15 mouse cellular contexts compared by ENCODE assay signal in the genomic region with DNA sequence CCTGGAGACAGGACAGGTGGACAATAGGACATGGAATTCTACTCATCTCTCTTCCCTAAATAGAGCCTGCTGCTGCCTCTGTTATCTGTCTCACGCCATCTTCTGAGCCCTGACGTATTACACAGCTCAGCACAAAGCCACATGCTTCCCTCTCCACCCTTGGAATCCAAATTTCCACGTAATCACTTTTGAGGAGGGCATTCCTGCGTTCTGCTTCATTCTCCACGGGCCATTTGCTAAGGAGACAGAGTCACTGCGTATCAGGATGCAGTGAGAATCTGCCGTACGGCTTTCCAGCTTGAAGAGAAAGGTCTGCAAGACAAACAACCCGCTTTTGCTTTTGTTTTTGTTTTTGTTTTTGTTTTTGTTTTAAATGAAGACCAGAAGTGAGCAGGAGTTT. TPM values are rescaled to one million over a fixed set of nuclear protein-coding genes. Genes with fewer than 3 reads are reported as not detected.
A peak's percentile ranks its signal among the peaks of the same experiment; 100 is the strongest.
DNase-seq lines count a peak whose midpoint lies in the region; ATAC-seq and TF ChIP-seq lines count a peak whose summit lies in the region.
"Had no signal": no experiment of that assay in that cellular context is flagged by ENCODE, and none has a peak within 500 bp of the region (broad histone marks: within the 10 kb centered on the region; RNA-seq: fewer than 3 reads in every experiment).

No protein-coding gene starts in this region.

- no peak for ATAC-seq in neural tube, embryonic 12.5 days (ENCODE audit: low FRiP score, low read depth)
- ATAC-seq in hindbrain, embryonic 14.5 days (ENCODE audit: low FRiP score) = no peak
- 0 out of 2 replicates have a peak, but pooled peaks have one; percentile 48 for ATAC-seq in kidney, postnatal 0 days (replicated peaks; ENCODE audit: low FRiP score, low read depth)

- DNase-seq in neural tube, embryonic 10.5 days (ENCODE audit: extremely low spot score, low spot score) = no peak
- DNase-seq in hindbrain, embryonic 14.5 days (ENCODE audit: low spot score) = no peak
- peak; percentile 33 for DNase-seq in kidney, postnatal 0 days (ENCODE audit: low spot score)
- no peak for DNase-seq in testis, postnatal 14 days (ENCODE audit: low spot score)
- no peak for DNase-seq in frontal cortex, postnatal 36 days (ENCODE audit: low spot score in 2 of 2)
- DNase-seq in heart, postnatal 4 days = no peak
- DNase-seq: cerebellum, postnatal 14 days; left cerebral cortex, postnatal 4 days; lung, embryonic 14.5 days; right cerebral cortex, postnatal 14 days had no signal

- H3K4me2 ChIP-seq in neural tube, embryonic 12.5 days (replicated peaks) = 0 out of 2 replicates have a peak overlapping the region, but pooled peaks have one; percentile 16
- no peak overlapping the region for H3K4me2 ChIP-seq in hindbrain, embryonic 14.5 days (replicated peaks)
- peak overlapping the region; percentile 2; the same call in 1 of the 2 replicates for H3K4me2 ChIP-seq in kidney, postnatal 0 days (ENCODE audit: low read length)
- H3K4me2 ChIP-seq: embryonic facial prominence, embryonic 15.5 days; heart, embryonic 15.5 days; liver, embryonic 11.5 days; lung, embryonic 14.5 days had no signal

- no peak overlapping the region for H3K4me3 ChIP-seq in neural tube, embryonic 12.5 days
- H3K4me3 ChIP-seq in hindbrain, embryonic 14.5 days (replicated peaks; ENCODE audit: low read length) = no peak overlapping the region
- no peak overlapping the region for H3K4me3 ChIP-seq in kidney, postnatal 0 days (replicated peaks; ENCODE audit: low read depth, low read length)
- H3K4me3 ChIP-seq: embryonic facial prominence, embryonic 15.5 days; heart, embryonic 15.5 days; megakaryocyte, embryonic 14.5 days had no signal

- WGBS in neural tube, embryonic 12.5 days = 23% methylated on average over 9 of the region's 9 CpGs
- 34% methylated on average over 9 of the region's 9 CpGs for WGBS in hindbrain, embryonic 14.5 days
- WGBS in kidney, postnatal 0 days = 33% methylated on average over 9 of the region's 9 CpGs

- no peaks in the 10 kb centered on the region for H3K36me3 ChIP-seq in neural tube, embryonic 12.5 days
- no peaks in the 10 kb centered on the region for H3K36me3 ChIP-seq in hindbrain, embryonic 14.5 days (replicated peaks; ENCODE audit: control insufficient read depth, insufficient read depth)
- H3K36me3 ChIP-seq in kidney, postnatal 0 days (ENCODE audit: insufficient read depth, low read length) = no peaks in the 10 kb centered on the region
- H3K36me3 ChIP-seq: embryonic facial prominence, embryonic 15.5 days; heart, embryonic 15.5 days had no signal

- H3K27me3 ChIP-seq in neural tube, embryonic 12.5 days (replicated peaks) = no peaks in the 10 kb centered on the region
- no peaks in the 10 kb centered on the region for H3K27me3 ChIP-seq in hindbrain, embryonic 14.5 days (ENCODE audit: control insufficient read depth, insufficient read depth, low read length)
- no peaks in the 10 kb centered on the region for H3K27me3 ChIP-seq in kidney, postnatal 0 days (ENCODE audit: insufficient read depth, low read length)
- H3K27me3 ChIP-seq: embryonic facial prominence, embryonic 15.5 days; heart, embryonic 15.5 days had no signal

- H3K9me3 ChIP-seq in neural tube, embryonic 12.5 days = no peaks in the 10 kb centered on the region
- H3K9me3 ChIP-seq in hindbrain, embryonic 14.5 days (ENCODE audit: control insufficient read depth, low read length) = no peaks in the 10 kb centered on the region
- H3K9me3 ChIP-seq in kidney, postnatal 0 days (replicated peaks; ENCODE audit: low read length) = no peaks in the 10 kb centered on the region
- H3K9me3 ChIP-seq: embryonic facial prominence, embryonic 15.5 days; heart, embryonic 15.5 days; megakaryocyte, embryonic 14.5 days had no signal

- no peak overlapping the region for H3K9ac ChIP-seq in neural tube, embryonic 12.5 days
- no peak overlapping the region for H3K9ac ChIP-seq in hindbrain, embryonic 14.5 days
- no peak overlapping the region for H3K9ac ChIP-seq in kidney, postnatal 0 days (ENCODE audit: low read depth, low read length)
- H3K9ac ChIP-seq: embryonic facial prominence, embryonic 15.5 days; heart, embryonic 15.5 days; lung, embryonic 14.5 days had no signal

- no peak overlapping the region for H3K27ac ChIP-seq in neural tube, embryonic 12.5 days
- H3K27ac ChIP-seq in hindbrain, embryonic 14.5 days = peak overlapping the region; percentile 38; the same call in 1 of the 2 replicates
- H3K27ac ChIP-seq in kidney, postnatal 0 days = no peak overlapping the region
- H3K27ac ChIP-seq: embryonic facial prominence, embryonic 15.5 days; heart, embryonic 15.5 days had no signal

- no peak for TF ChIP-seq CTCF in kidney, postnatal 0 days (IDR thresholded peaks at IDR 0.05; ENCODE audit: low read depth)

- H3K4me1 ChIP-seq in neural tube, embryonic 12.5 days = peaks cover 12% of the 10 kb centered on the region; the same call in 1 of the 2 replicates
- peaks cover 3% of the 10 kb centered on the region; the same call in 1 of the 2 replicates for H3K4me1 ChIP-seq in hindbrain, embryonic 14.5 days (replicated peaks; ENCODE audit: control insufficient read depth, insufficient read depth, low read length)
- H3K4me1 ChIP-seq in kidney, postnatal 0 days (replicated peaks; ENCODE audit: insufficient read depth, low read length) = peaks cover 5% of the 10 kb centered on the region

RNA-seq across cellular contexts. Expression of a gene that starts 53.5 kb away (rescaled TPM):
- 18.6 and 18.7 TPM in 2 replicates for polyA plus RNA-seq in neural tube, embryonic 12.5 days (2016; fragmentation: Nextera tagmentation; extraction: Ambion mirVana)
- 18.8 and 20.5 TPM in 2 replicates for polyA plus RNA-seq in hindbrain, embryonic 14.5 days (2014; fragmentation: Nextera tagmentation; extraction: Ambion mirVana)
- 9.2 and 10.1 TPM in 2 replicates for polyA plus RNA-seq in kidney, postnatal 0 days (2015; fragmentation: Nextera tagmentation; extraction: Ambion mirVana)
- total RNA-seq in heart, postnatal 4 days (2021) = 10 to 100 TPM; 40.5 to 41.6 TPM
